Mouse (Mus musculus) myocyte (in vitro differentiated cells): ENCODE results near the gene Fgd3.

ENCODE experiments used
- E2F4 ChIP-seq: IDR thresholded peaks from one replicate; pipeline ENCODE4 v1.6.1; 2011; ENCODE audit warnings: mild to moderate bottlenecking, control low read depth, moderate library complexity; ENCODE audit not compliant: insufficient read depth
- POLR2A ChIP-seq: IDR thresholded peaks from one replicate; pipeline ENCODE4 v1.6.1; 2011; ENCODE audit warnings: low read depth, mild to moderate bottlenecking, control low read depth, moderate library complexity; ENCODE audit not compliant: insufficient read length
- POLR2AphosphoS2 ChIP-seq: IDR thresholded peaks from one replicate; pipeline ENCODE4 v1.6.1; 2011; ENCODE audit warnings: low read depth, control low read depth; ENCODE audit not compliant: insufficient read length
- TCF12 ChIP-seq: IDR thresholded peaks from one replicate; pipeline ENCODE4 v1.6.1; 2011; ENCODE audit warnings: mild to moderate bottlenecking, control low read depth; ENCODE audit not compliant: poor library complexity, insufficient read depth, severe bottlenecking

GRCm38 (mm10) chr13:49213531-49213932, 106.6 kb downstream of the Fgd3 start:
- TF ChIP-seq E2F4 (no peak), POLR2AphosphoS2 (peak; percentile 24), POLR2A (peak; percentile 11), TCF12 (no peak)
